Mouse (Mus musculus): Measurements from ENCODE around the gene Pde4b.
"Not testable (repeated sequence)": the region's sequence is repeated elsewhere in the genome, so short reads cannot be mapped to it uniquely, and the experiment has no call there.

The Pde4b gene

GRCm38 (mm10) chr4:102087091-102087565, at the start of gene Pde4b:
TSS of gene Pde4b (plus strand) at chr4:102087543.
- DNase-seq: no peak

- no peak for DNase-seq
These were observed 47.2 kb upstream of the Pde4b start for GRCm38 (mm10) chr4:102040190-102040589.

- no peak for DNase-seq
These were observed 41.9 kb upstream of the Pde4b start for GRCm38 (mm10) chr4:102045183-102046140.

- not testable (repeated sequence) for DNase-seq
These were observed 38.0 kb upstream of the Pde4b start for GRCm38 (mm10) chr4:102049368-102049767.

GRCm38 (mm10) chr4:102061322-102061721, 26.0 kb upstream of the Pde4b start:
- DNase-seq: no peak

- DNase-seq: no peak
These were observed 18.0 kb upstream of the Pde4b start for GRCm38 (mm10) chr4:102069314-102069713.

GRCm38 (mm10) chr4:102086336-102086735, 1.0 kb upstream of the Pde4b start:
- no peak for DNase-seq

- DNase-seq: no peak
These were observed 357 bp downstream of the Pde4b start for GRCm38 (mm10) chr4:102087566-102088234.

GRCm38 (mm10) chr4:102088235-102088867, 1.0 kb downstream of the Pde4b start:
- no peak for DNase-seq

GRCm38 (mm10) chr4:102095851-102096250, 8.5 kb downstream of the Pde4b start:
- no peak for DNase-seq

- no peak for DNase-seq
These were observed 14.9 kb downstream of the Pde4b start for GRCm38 (mm10) chr4:102102241-102102640.

GRCm38 (mm10) chr4:102104534-102105014, 17.2 kb downstream of the Pde4b start:
- no peak for DNase-seq

- no peak for DNase-seq
These were observed 19.4 kb downstream of the Pde4b start for GRCm38 (mm10) chr4:102106771-102107170.

GRCm38 (mm10) chr4:102119454-102119853, 32.1 kb downstream of the Pde4b start:
- no peak for DNase-seq

GRCm38 (mm10) chr4:102136366-102136849, 49.1 kb downstream of the Pde4b start:
- no peak for DNase-seq

- DNase-seq: no peak
These were observed 51.0 kb downstream of the Pde4b start for GRCm38 (mm10) chr4:102138346-102138745.

GRCm38 (mm10) chr4:102141241-102141640, 53.9 kb downstream of the Pde4b start:
- no peak for DNase-seq

GRCm38 (mm10) chr4:102148766-102149165, 61.4 kb downstream of the Pde4b start:
- no peak for DNase-seq

- no peak for DNase-seq
These were observed 71.8 kb downstream of the Pde4b start for GRCm38 (mm10) chr4:102159178-102159577.

- no peak for DNase-seq
These were observed 84.3 kb downstream of the Pde4b start for GRCm38 (mm10) chr4:102171636-102172035.

GRCm38 (mm10) chr4:102172711-102173213, 85.4 kb downstream of the Pde4b start:
- no peak for DNase-seq

- DNase-seq: no peak
These were observed 88.6 kb downstream of the Pde4b start for GRCm38 (mm10) chr4:102175985-102176384.

GRCm38 (mm10) chr4:102177258-102177657, 89.9 kb downstream of the Pde4b start:
- DNase-seq: no peak
